Mouse (Mus musculus): ENCODE measurements around the gene Rnf31. TPM values are rescaled to one million over a fixed set of nuclear protein-coding genes. Genes with fewer than 3 reads are reported as not detected.
A peak's percentile ranks its signal among the peaks of the same experiment; 100 is the strongest.

Rnf31 gene
- 73.4 and 82.3 TPM in 2 replicates for total RNA-seq (2017)

GRCm38 (mm10) chr14:55591331-55591891, at the start of gene Rnf31:
TSS of gene Rnf31 (plus strand) at chr14:55591708.
- ATAC-seq (ENCODE audit: extremely low read depth, insufficient number of reproducible peaks, low FRiP score, poor library complexity, severe bottlenecking): peak; percentile 73

GRCm38 (mm10) chr14:55542268-55542667, 49.2 kb upstream of the Rnf31 start:
- ATAC-seq (ENCODE audit: extremely low read depth, insufficient number of reproducible peaks, low FRiP score, poor library complexity, severe bottlenecking): no peak

DNA sequence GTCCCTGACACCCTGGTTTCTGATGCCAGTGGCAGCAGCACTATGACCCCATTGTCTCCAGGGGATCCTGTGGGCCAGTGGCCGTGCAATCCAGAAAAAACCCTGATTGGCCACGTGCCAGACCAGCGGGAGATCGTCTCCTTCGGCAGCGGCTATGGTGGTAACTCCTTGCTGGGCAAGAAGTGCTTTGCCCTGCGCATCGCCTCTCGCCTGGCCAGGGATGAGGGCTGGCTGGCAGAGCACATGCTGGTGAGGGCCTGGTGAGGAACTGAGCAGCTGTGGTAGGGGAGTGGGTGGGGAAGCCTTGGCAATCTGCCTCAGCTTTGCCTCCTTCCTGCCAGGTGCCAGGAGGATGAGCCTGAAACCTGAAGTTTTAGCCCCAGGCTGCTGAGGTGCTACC, 47.2 kb upstream of the Rnf31 start:
- ATAC-seq (ENCODE audit: extremely low read depth, insufficient number of reproducible peaks, low FRiP score, poor library complexity, severe bottlenecking): no peak

GRCm38 (mm10) chr14:55550191-55550590, 41.3 kb upstream of the Rnf31 start:
- ATAC-seq (ENCODE audit: extremely low read depth, insufficient number of reproducible peaks, low FRiP score, poor library complexity, severe bottlenecking): no peak

- ATAC-seq (ENCODE audit: extremely low read depth, insufficient number of reproducible peaks, low FRiP score, poor library complexity, severe bottlenecking): no peak
These were observed 40.2 kb upstream of the Rnf31 start for GRCm38 (mm10) chr14:55551347-55551746.

GRCm38 (mm10) chr14:55551794-55552193, 39.7 kb upstream of the Rnf31 start:
- no peak for ATAC-seq (ENCODE audit: extremely low read depth, insufficient number of reproducible peaks, low FRiP score, poor library complexity, severe bottlenecking)

DNA sequence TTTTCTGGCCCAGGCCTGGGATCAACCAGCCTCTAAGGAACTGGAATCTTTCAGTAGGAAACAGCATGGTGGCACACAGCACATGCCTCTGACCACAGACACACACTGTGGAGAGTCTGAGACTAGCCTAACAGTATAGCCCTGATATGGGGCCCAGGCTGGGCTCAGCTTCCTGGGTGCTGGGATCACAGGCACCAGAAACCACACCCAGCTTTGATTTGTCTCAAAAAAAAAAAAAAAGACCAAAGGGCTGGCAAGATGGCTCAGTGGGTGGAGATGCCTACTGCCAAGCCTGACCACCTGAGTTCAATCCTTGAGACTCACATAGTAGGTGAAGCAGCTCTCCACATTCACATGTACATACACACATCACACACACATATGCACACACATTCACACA, 36.9 kb upstream of the Rnf31 start:
- no peak for ATAC-seq (ENCODE audit: extremely low read depth, insufficient number of reproducible peaks, low FRiP score, poor library complexity, severe bottlenecking)

GRCm38 (mm10) chr14:55555788-55556187, 35.7 kb upstream of the Rnf31 start:
- ATAC-seq (ENCODE audit: extremely low read depth, insufficient number of reproducible peaks, low FRiP score, poor library complexity, severe bottlenecking): no peak

- peak; percentile 43 for ATAC-seq (ENCODE audit: extremely low read depth, insufficient number of reproducible peaks, low FRiP score, poor library complexity, severe bottlenecking)
These were observed 34.5 kb upstream of the Rnf31 start for GRCm38 (mm10) chr14:55557003-55557402.

- ATAC-seq (ENCODE audit: extremely low read depth, insufficient number of reproducible peaks, low FRiP score, poor library complexity, severe bottlenecking): no peak
These were observed 33.9 kb upstream of the Rnf31 start for GRCm38 (mm10) chr14:55557587-55557986.

DNA sequence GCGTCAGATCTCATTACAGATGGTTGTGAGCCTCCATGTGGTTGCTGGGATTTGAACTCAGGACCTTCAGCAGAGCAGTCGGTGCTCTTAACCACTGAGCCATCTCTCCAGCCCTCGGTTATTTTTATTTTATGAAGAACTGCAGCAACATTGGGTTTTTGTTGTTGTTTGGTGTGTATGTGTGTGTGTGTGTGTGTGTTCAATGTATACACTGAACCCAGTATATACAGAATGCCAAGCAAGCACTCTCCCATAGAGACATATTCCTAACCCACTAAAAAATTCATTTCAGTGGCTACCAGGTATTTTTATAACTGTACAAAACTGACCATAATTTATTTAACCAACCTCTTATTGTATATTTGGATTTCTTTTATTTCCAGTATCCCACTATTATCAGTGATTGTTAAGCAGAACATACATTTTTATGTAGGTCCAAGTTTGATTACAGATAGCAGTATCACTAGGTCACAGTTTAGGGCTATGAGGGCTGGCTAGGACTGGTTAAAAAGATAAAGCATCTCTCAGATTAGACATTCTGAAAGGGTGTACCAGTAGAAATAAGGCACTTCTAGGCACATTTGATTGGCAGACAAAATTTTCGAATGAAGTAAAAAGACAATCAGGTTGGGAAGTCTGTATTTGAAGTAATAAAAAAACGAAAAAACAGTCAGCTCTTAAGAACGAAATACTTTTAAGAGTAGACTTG, 32.6 kb upstream of the Rnf31 start:
- no peak for ATAC-seq (ENCODE audit: extremely low read depth, insufficient number of reproducible peaks, low FRiP score, poor library complexity, severe bottlenecking)

DNA sequence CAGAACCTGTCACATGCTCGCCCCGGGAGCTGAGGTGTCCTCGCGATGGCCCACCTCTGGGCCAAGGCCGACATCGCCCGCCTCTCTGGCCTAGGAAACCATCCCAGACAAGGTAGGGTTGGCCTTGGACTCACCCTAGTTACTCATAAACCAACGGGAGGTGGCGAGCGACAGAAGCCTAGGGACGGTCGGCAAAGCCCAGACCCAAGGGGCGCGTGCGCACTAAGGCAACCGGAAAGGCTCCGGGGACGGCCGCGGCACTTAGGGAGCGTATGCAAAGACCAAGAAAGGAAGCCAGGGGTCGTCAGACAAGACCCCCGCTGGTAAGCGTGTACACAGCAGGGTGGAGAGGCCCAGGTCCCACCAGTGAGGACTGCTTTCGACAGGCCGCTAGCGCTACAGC, 31.7 kb upstream of the Rnf31 start, which contains the start of gene Dcaf11:
TSS of gene Dcaf11 (plus strand) at position 208 of the 403 bp plus-strand sequence.
- peak; percentile 42 for ATAC-seq (ENCODE audit: extremely low read depth, insufficient number of reproducible peaks, low FRiP score, poor library complexity, severe bottlenecking)

DNA sequence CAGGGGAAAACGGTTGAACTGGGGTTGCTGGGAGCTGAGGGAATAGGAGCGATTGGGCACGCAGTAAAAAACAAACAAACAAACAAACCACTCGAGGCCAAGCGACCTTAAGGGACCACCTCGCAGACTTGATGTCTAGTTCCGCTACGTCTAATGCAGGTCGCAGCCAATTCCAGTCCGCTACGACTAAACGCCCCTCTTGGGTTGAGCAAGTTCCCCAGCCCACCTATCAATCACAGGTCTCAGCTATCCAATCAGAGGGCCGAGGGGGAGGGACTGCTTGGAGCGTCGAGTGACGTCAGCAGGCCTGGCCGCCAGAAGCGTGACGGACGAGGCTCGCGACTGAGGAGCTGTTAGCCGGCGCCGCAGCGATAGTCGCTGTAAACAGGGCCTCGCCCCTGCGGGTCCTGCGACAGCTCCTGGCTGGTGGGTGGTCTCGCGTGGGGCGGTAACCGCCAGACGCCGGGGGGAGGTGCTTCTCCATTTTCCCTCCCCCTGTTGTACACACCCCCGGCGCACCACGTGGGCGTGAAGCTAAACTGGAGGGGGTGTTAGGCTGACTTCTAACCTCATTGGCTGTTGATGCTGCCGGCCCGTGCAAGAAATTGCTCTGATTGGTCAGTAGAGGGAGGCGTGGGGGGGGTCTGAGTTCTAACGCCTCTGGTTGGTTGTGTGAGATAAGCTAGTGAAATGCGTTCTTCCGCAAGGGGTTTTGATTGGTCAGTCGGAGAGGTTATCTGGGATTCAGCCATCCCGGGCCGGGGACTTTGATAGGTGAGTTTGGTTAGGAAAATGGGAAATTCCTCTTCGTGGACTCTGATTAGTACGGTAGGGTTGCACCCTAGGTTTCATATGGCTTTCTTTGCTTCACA, 31.1 kb upstream of the Rnf31 start, which contains the start of gene A730061H03Rik:
TSS of gene A730061H03Rik (minus strand) at position 205 of the 872 bp plus-strand sequence.
- ATAC-seq (ENCODE audit: extremely low read depth, insufficient number of reproducible peaks, low FRiP score, poor library complexity, severe bottlenecking): peak; percentile 77

DNA sequence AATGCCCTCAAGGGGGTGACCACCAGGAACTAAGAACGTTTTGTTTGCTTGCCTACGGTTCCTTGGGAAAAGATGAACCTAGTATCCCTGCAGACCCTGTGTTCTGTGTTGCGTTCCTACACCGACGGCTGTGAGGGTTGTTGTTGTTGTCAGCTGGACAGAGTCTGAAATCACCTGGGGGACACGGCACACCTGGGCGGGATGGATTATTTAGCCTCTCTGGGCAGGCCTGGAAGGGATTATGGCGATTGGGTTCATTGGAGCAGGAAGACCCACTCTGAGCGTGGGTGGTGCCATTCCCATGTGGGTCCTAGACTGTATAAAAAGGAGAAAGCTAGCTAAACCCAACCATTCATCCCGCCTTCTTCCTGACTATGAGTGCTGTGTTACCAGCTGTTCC, 29.6 kb upstream of the Rnf31 start:
- ATAC-seq (ENCODE audit: extremely low read depth, insufficient number of reproducible peaks, low FRiP score, poor library complexity, severe bottlenecking): no peak

DNA sequence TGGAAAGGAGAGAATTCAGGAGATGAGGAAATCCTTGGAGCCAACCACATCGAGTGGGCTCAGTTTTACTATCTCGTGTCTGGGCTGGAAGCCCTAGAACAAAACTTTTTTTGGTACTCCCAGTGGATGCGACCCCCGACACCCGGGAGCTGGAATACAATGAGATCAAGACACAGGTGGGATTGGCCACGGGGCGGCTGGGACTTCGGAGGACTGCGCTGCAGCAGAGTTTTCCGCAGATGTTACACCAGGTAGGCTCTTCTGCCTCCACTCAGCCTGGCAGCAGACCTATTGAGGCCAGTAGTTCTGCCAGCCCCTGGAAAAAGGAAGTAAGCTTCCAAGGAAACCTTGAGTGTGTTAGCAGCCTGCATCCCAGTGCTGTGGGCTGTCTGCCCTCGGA, 28.3 kb upstream of the Rnf31 start:
- ATAC-seq (ENCODE audit: extremely low read depth, insufficient number of reproducible peaks, low FRiP score, poor library complexity, severe bottlenecking): no peak

- no peak for ATAC-seq (ENCODE audit: extremely low read depth, insufficient number of reproducible peaks, low FRiP score, poor library complexity, severe bottlenecking)
These were observed 25.8 kb upstream of the Rnf31 start for GRCm38 (mm10) chr14:55565748-55566147.

DNA sequence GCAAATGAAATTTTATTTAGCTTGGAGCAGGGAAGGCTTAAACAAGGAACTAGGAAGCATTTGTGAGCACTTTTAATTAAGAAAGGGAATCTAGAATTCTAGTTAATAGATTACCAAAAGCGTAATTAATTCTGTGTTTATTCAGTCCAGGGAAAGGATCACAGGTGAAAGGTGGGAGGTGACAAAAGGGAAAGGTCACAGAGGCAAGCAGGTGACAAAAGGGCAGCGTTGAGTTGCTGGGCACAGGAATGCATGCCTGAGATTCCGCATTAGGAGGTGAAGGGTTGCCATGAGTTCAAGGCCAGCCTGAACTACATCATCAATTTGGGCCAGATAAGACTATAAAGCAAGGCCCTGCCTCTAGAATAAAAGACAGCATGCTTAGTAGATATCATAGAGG, 24.0 kb upstream of the Rnf31 start:
- no peak for ATAC-seq (ENCODE audit: extremely low read depth, insufficient number of reproducible peaks, low FRiP score, poor library complexity, severe bottlenecking)

- no peak for ATAC-seq (ENCODE audit: extremely low read depth, insufficient number of reproducible peaks, low FRiP score, poor library complexity, severe bottlenecking)
These were observed 20.9 kb upstream of the Rnf31 start for GRCm38 (mm10) chr14:55570588-55570987.

GRCm38 (mm10) chr14:55571760-55572159, 19.7 kb upstream of the Rnf31 start:
- ATAC-seq (ENCODE audit: extremely low read depth, insufficient number of reproducible peaks, low FRiP score, poor library complexity, severe bottlenecking): no peak

DNA sequence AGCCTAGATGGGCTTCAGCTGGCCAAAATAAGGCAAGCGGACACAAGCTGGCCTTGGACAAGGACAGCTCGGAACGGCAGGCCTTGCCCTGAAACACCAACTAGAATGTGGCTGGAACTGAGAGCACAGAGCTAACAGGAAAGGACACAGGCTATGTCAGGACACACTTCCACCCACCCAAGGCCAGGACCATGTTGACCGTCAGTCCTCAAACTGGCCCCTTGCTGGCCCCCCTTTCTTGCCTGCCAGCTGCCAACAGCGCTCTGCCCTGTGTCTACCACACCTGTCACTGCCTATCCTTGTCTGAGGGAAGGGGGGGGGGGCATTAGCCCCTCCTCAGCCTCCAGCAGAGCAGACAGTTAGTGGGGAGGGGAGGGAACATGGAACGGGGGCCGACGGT, 16.2 kb upstream of the Rnf31 start, which contains the start of gene Fitm1:
TSS of gene Fitm1 (plus strand) at position 316 of the 400 bp plus-strand sequence.
- ATAC-seq (ENCODE audit: extremely low read depth, insufficient number of reproducible peaks, low FRiP score, poor library complexity, severe bottlenecking): no peak
